Mouse (Mus musculus) heart, embryonic 15.5 days (tissue): ENCODE data around the gene Dlg2. TPM values are rescaled to one million over a fixed set of nuclear protein-coding genes. Genes with fewer than 3 reads are reported as not detected.

Experiments
- ATAC-seq: fragments of 200-750 bp; cut with Nextera tagmentation; replicated peaks from 2 replicates; pipeline ENCODE4 v1.8.0; 2017; ENCODE audit warnings: low read depth, moderate TSS enrichment; ENCODE audit not compliant: insufficient number of reproducible peaks, insufficient read depth, low FRiP score
- H3K27ac ChIP-seq: fragments of 300-500 bp; sonication (generic); 2 replicates; pipeline ENCODE4 v1.5.1; 2015; ENCODE audit warnings: mild to moderate bottlenecking, inconsistent platforms
- H3K27me3 ChIP-seq: fragments of 300-500 bp; sonication (generic); 2 replicates; pipeline ENCODE4 v1.6.1; 2015; ENCODE audit warnings: inconsistent platforms
- H3K36me3 ChIP-seq: fragments of 300-500 bp; sonication (generic); 2 replicates; pipeline ENCODE4 v1.6.1; 2015; ENCODE audit warnings: mild to moderate bottlenecking, inconsistent platforms
- H3K4me1 ChIP-seq: fragments of 300-500 bp; sonication (generic); replicated peaks from 2 replicates; pipeline ENCODE4 v1.6.1; 2015; ENCODE audit warnings: inconsistent platforms
- H3K4me2 ChIP-seq: fragments of 300-500 bp; sonication (generic); 2 replicates; pipeline ENCODE4 v1.6.1; 2015; ENCODE audit warnings: inconsistent platforms, mild to moderate bottlenecking, moderate library complexity
- H3K4me3 ChIP-seq: fragments of 300-500 bp; sonication (generic); 2 replicates; pipeline ENCODE4 v1.5.1; 2015; ENCODE audit warnings: mild to moderate bottlenecking, inconsistent platforms
- H3K9ac ChIP-seq: fragments of 300-500 bp; sonication (generic); 2 replicates; pipeline ENCODE4 v1.6.1; 2015; ENCODE audit warnings: mild to moderate bottlenecking, inconsistent platforms
- H3K9me3 ChIP-seq: fragments of 300-500 bp; sonication (generic); replicated peaks from 2 replicates; pipeline ENCODE4 v1.6.1; 2016; ENCODE audit warnings: inconsistent platforms
- WGBS: fragments of 180-500 bp; shearing (Covaris S2); methylation state at CpG from one replicate; pipeline ENCODE4 v1.1.7; 2015; ENCODE audit warnings: mixed read lengths; 5-methylcytosine and 5-hydroxymethylcytosine counted together
- polyA plus RNA-seq: library from polyadenylated mRNA; unstranded; fragments of >200 nt; fragmentation: Nextera tagmentation; extraction: Ambion mirVana; gene quantifications from 2 replicates; pipeline ENCODE4 v1.2.1, GENCODE M21; 2015

Gene Dlg2
- polyA plus RNA-seq, 1 experiment from 2014 or later, result 6.3 TPM

GRCm38 (mm10) chr7:92280925-92281324 lies 1804.5 kb downstream of the Dlg2 start:
- H3K4me2 ChIP-seq, result no peak overlapping the region
- no peak overlapping the region for H3K4me3 ChIP-seq
- no peak for ATAC-seq
- H3K9ac ChIP-seq, result no peak overlapping the region
- H3K36me3 ChIP-seq, result no peaks in the 10 kb centered on the region
- no peaks in the 10 kb centered on the region for H3K4me1 ChIP-seq
- no peaks in the 10 kb centered on the region for H3K27me3 ChIP-seq
- no peak overlapping the region for H3K27ac ChIP-seq
- 22% methylated on average over 7 of the region's 7 CpGs for WGBS
- H3K9me3 ChIP-seq, result no peaks in the 10 kb centered on the region

GRCm38 (mm10) chr7:92287058-92287457 lies 1810.6 kb downstream of the Dlg2 start:
- no peak overlapping the region for H3K4me2 ChIP-seq
- 62% methylated on average over 1 of the region's 1 CpGs for WGBS
- H3K27ac ChIP-seq, result no peak overlapping the region
- ATAC-seq, result no peak
- H3K9ac ChIP-seq, result no peak overlapping the region
- H3K36me3 ChIP-seq, result no peaks in the 10 kb centered on the region
- H3K9me3 ChIP-seq, result no peaks in the 10 kb centered on the region
- H3K4me1 ChIP-seq, result no peaks in the 10 kb centered on the region
- no peaks in the 10 kb centered on the region for H3K27me3 ChIP-seq
- no peak overlapping the region for H3K4me3 ChIP-seq

- H3K4me1 ChIP-seq, result no peaks in the 10 kb centered on the region
- no peak overlapping the region for H3K27ac ChIP-seq
- H3K9me3 ChIP-seq, result no peaks in the 10 kb centered on the region
- no peak for ATAC-seq
- WGBS, result 81% methylated on average over 3 of the region's 3 CpGs
- H3K4me2 ChIP-seq, result no peak overlapping the region
- H3K27me3 ChIP-seq, result no peaks in the 10 kb centered on the region
- H3K36me3 ChIP-seq, result no peaks in the 10 kb centered on the region
- H3K4me3 ChIP-seq, result no peak overlapping the region
- H3K9ac ChIP-seq, result no peak overlapping the region
Measured at GRCm38 (mm10) chr7:92288814-92289213, 1812.3 kb downstream of the Dlg2 start.

- Histone ChIP-seq H3K4me1 (no peaks in the 10 kb centered on the region), H3K4me3 (no peak overlapping the region), H3K4me2 (no peak overlapping the region), H3K36me3 (no peaks in the 10 kb centered on the region), H3K27me3 (no peaks in the 10 kb centered on the region), H3K9me3 (no peaks in the 10 kb centered on the region), H3K27ac (no peak overlapping the region), H3K9ac (no peak overlapping the region)
- 79% methylated on average over 8 of the region's 8 CpGs for WGBS
- ATAC-seq, result no peak
Measured at GRCm38 (mm10) chr7:92292918-92293518, 1816.5 kb downstream of the Dlg2 start.

GRCm38 (mm10) chr7:92301046-92301445 lies 1824.6 kb downstream of the Dlg2 start:
- Histone ChIP-seq H3K9me3 (no peaks in the 10 kb centered on the region), H3K4me1 (no peaks in the 10 kb centered on the region), H3K27me3 (no peaks in the 10 kb centered on the region), H3K4me2 (no peak overlapping the region), H3K36me3 (no peaks in the 10 kb centered on the region), H3K9ac (no peak overlapping the region), H3K27ac (no peak overlapping the region), H3K4me3 (no peak overlapping the region)
- WGBS, result 32% methylated on average over 2 of the region's 2 CpGs
- ATAC-seq, result no peak

GRCm38 (mm10) chr7:92307634-92308033 lies 1831.2 kb downstream of the Dlg2 start:
- no peaks in the 10 kb centered on the region for H3K27me3 ChIP-seq
- WGBS, result 92% methylated on average over 2 of the region's 2 CpGs
- no peak for ATAC-seq
- H3K4me1 ChIP-seq, result no peaks in the 10 kb centered on the region
- no peak overlapping the region for H3K27ac ChIP-seq
- H3K4me2 ChIP-seq, result no peak overlapping the region
- no peak overlapping the region for H3K4me3 ChIP-seq
- no peaks in the 10 kb centered on the region for H3K9me3 ChIP-seq
- H3K36me3 ChIP-seq, result no peaks in the 10 kb centered on the region
- no peak overlapping the region for H3K9ac ChIP-seq

GRCm38 (mm10) chr7:92308168-92308567 lies 1831.7 kb downstream of the Dlg2 start:
- Histone ChIP-seq H3K9ac (no peak overlapping the region), H3K9me3 (no peaks in the 10 kb centered on the region), H3K4me1 (no peaks in the 10 kb centered on the region), H3K4me2 (no peak overlapping the region), H3K36me3 (no peaks in the 10 kb centered on the region), H3K27me3 (no peaks in the 10 kb centered on the region), H3K27ac (no peak overlapping the region), H3K4me3 (no peak overlapping the region)
- WGBS, result 66% methylated on average over 2 of the region's 2 CpGs
- ATAC-seq, result no peak

GRCm38 (mm10) chr7:92316389-92316788 lies 1839.9 kb downstream of the Dlg2 start:
- no peak for ATAC-seq
- no peaks in the 10 kb centered on the region for H3K4me1 ChIP-seq
- H3K9me3 ChIP-seq, result no peaks in the 10 kb centered on the region
- H3K36me3 ChIP-seq, result no peaks in the 10 kb centered on the region
- no peak overlapping the region for H3K4me2 ChIP-seq
- 63% methylated on average over 6 of the region's 6 CpGs for WGBS
- no peak overlapping the region for H3K9ac ChIP-seq
- H3K27me3 ChIP-seq, result no peaks in the 10 kb centered on the region
- no peak overlapping the region for H3K4me3 ChIP-seq
- no peak overlapping the region for H3K27ac ChIP-seq

GRCm38 (mm10) chr7:92319469-92319868 lies 1843.0 kb downstream of the Dlg2 start:
- no peak overlapping the region for H3K4me2 ChIP-seq
- ATAC-seq, result no peak
- H3K27ac ChIP-seq, result no peak overlapping the region
- H3K4me3 ChIP-seq, result no peak overlapping the region
- H3K9me3 ChIP-seq, result no peaks in the 10 kb centered on the region
- H3K9ac ChIP-seq, result no peak overlapping the region
- no peaks in the 10 kb centered on the region for H3K27me3 ChIP-seq
- H3K4me1 ChIP-seq, result no peaks in the 10 kb centered on the region
- H3K36me3 ChIP-seq, result no peaks in the 10 kb centered on the region
- WGBS, result 50% methylated on average over 1 of the region's 1 CpGs

- Histone ChIP-seq H3K27ac (no peak overlapping the region), H3K4me3 (no peak overlapping the region), H3K4me1 (no peaks in the 10 kb centered on the region), H3K27me3 (no peaks in the 10 kb centered on the region), H3K4me2 (no peak overlapping the region), H3K9me3 (no peaks in the 10 kb centered on the region), H3K36me3 (no peaks in the 10 kb centered on the region), H3K9ac (no peak overlapping the region)
- ATAC-seq, result no peak
Measured at GRCm38 (mm10) chr7:92320181-92320580, 1843.7 kb downstream of the Dlg2 start.

- Histone ChIP-seq H3K36me3 (no peaks in the 10 kb centered on the region), H3K27me3 (no peaks in the 10 kb centered on the region), H3K9me3 (no peaks in the 10 kb centered on the region), H3K4me1 (no peaks in the 10 kb centered on the region), H3K27ac (no peak overlapping the region), H3K9ac (no peak overlapping the region), H3K4me2 (no peak overlapping the region), H3K4me3 (no peak overlapping the region)
- ATAC-seq, result no peak
- 68% methylated on average over 2 of the region's 2 CpGs for WGBS
Measured at GRCm38 (mm10) chr7:92321786-92322185, 1845.3 kb downstream of the Dlg2 start.

- Histone ChIP-seq H3K27me3 (no peaks in the 10 kb centered on the region), H3K36me3 (no peaks in the 10 kb centered on the region), H3K27ac (no peak overlapping the region), H3K9me3 (no peaks in the 10 kb centered on the region), H3K4me1 (no peaks in the 10 kb centered on the region), H3K4me2 (no peak overlapping the region), H3K9ac (no peak overlapping the region), H3K4me3 (no peak overlapping the region)
- 75% methylated on average over 13 of the region's 13 CpGs for WGBS
- ATAC-seq, result no peak
Measured at GRCm38 (mm10) chr7:92322342-92323069, 1846.0 kb downstream of the Dlg2 start.
